Mouse (Mus musculus): ENCODE measurements around the gene F3.

DNA sequence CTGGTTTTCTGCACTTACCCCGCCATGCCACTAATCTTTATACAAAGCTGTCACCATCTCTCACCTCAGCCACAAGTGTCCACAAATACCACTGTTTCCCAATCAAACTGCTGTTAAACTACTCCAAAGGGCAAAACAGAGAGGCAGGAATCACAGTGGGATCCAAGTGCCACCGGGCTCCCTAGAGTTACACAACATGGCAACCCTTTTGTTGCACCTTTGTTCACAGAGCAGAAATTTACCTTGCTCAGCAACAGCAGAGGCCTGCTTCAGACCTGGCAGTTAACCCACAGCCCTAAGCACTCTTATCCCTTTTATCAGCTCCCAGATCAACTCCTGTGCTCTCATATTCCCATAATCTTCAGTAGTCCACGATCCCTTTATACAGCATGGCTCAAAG, 35.6 kb upstream of the F3 start:
- TF ChIP-seq JUN (IDR thresholded peaks at IDR 0.05; ENCODE audit: insufficient read depth, low read depth, low read length) (no peak), POLR2A (IDR thresholded peaks at IDR 0.05; ENCODE audit: low read depth, low read length) (no peak), CTCF (conservative IDR thresholded peaks at IDR 0.05 in 1 of 2, IDR thresholded peaks at IDR 0.05 in 1 of 2; ENCODE audit: low read depth in 2 of 2, low read length in 2 of 2) (no peak)
